Mouse (Mus musculus) kidney, adult 8-10 months (tissue): ENCODE results near the gene Gjb3.

Experiments
- DNase-seq, 2 experiments: peaks; one replicate each; pipeline ENCODE4 v3.0.0; 2022

Gjb3 gene

DNA sequence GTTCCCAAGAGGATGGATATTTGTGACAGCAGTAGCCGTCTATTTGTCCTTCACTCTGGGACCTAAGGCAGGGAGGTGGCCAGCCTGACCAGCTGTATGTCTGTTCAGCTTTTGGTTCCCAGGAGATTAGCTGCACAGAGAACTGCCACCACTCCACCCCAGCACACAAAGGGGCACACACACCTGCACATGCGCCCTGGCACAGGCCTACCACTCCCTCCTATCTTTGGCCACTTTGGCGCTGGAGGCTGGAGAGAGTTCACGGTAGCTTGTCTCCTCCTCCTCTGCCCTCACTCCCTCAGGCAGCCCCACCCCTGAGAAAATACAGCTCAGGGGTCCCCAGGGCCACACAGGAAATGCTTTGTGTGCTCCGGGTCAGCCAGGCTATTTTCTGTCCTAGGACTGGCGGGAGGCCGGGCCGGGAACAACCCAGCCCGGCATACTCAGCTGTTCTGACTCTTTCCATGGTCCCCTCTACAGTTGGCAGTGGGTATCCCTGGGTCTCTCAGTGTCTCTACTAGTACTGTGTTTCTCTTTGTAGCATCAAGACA lies 52.1 kb downstream of the Gjb3 start:
- peak; percentile 29 to 44 for DNase-seq
